Mouse (Mus musculus) CD4-positive, CD25-positive, alpha-beta regulatory T cell, adult 4 months (primary cell): Measurements from ENCODE around the gene Mbd5. TPM values are rescaled to one million over a fixed set of nuclear protein-coding genes. Genes with fewer than 3 reads are reported as not detected.
A peak's percentile ranks its signal among the peaks of the same experiment; 100 is the strongest.

Experiments
- ATAC-seq: one replicate; pipeline ENCODE4 v1.8.0; 2017
- polyA plus RNA-seq, 2 experiments: library from polyadenylated mRNA; unstranded; fragments of 100-300 nt; shearing (Covaris generic); gene quantifications; one replicate each; pipeline ENCODE4 v1.2.1; 2017

The Mbd5 gene
- polyA plus RNA-seq, 2 experiments from 2014 or later, result 25.0 to 29.3 TPM

DNA sequence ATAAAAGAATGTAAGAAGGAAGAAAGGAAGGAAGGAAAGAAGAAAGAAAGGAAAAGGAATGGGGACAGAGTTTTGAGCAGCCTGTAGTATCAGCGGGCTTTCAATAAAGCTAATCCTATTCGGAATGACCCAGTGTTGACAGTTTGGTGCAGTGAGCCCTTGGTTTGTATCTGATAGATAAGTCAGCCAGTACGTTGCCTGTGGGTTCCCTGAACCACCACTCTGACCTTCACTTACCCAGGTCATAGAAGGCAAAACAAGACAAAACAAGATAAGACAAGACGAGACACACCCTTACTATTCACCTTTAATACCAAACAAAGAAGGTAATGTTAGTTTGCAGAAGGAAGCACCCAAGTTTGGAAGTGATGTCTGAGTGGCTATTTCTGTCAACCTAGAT is 401.5 kb downstream of the Mbd5 start:
- no peak for ATAC-seq

DNA sequence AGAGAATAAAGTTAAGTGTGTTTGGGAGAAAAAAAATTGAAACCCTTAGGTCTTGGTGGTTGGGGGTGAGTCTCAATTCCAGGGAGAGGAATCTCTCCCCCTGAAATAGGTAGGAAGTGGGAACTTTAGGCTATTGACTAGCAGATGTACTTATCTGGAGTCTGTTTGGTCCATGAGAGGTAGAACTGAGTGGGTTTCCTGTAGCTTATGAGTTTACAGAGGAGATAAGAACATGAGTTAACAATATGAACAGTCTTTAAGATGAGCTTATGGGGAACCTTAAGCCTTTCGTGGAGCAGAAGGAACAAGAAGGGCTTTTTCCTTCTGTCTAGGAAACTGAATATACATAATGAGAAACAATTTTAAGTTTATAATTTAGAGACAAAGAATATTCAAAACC is 404.8 kb downstream of the Mbd5 start:
- ATAC-seq, result no peak

DNA sequence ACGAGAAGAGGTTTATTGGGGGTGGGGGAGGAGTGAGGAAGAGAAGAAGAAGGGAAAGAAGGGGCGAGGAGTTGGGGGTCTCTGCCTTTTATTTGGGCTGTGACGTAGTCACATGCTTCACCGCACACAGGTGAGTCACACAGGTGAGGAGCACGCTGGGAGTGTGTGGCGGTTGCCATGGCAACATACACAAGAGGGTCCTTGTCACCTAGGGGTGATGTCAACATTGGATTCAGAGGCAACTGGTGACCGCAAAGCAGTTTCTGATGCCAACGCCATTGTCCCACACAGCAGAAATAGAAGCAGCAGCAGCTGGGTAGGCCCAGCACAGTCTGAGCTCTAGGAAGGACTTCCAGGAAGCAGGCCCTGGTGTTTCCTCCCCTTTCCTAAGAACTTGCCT is 406.6 kb downstream of the Mbd5 start:
- no peak for ATAC-seq

DNA sequence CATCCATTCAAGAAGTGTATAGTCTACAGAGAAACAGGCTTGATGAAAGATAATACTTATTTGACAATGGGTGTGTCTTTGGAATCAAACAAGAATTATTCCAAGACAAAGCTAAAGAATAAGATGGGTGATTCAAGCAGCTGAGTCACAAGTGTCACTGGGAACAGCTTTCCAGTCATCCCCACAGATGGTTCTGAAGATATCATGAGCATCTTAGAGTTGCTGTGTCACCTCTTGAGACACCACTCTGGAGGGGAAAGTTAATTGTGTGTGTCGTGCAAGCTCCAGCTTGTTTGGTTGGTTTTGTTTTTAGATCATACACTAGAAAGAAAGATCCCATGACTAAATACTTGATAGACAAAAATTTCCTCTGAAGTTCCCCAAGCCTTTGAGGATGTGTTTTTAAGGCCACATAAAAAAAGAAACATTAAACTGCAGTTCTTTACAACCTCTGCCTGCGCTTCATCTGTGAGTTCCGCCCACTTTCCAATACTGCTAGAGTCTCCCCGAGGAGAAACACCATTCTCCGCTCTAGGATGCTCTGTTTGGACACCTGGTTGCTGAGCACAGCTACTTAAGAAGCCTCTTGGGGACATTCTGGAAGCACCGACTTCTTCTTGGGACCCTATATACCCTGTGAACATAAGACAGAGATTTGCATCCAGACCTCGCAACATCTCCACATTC is 409.0 kb downstream of the Mbd5 start:
- no peak for ATAC-seq

DNA sequence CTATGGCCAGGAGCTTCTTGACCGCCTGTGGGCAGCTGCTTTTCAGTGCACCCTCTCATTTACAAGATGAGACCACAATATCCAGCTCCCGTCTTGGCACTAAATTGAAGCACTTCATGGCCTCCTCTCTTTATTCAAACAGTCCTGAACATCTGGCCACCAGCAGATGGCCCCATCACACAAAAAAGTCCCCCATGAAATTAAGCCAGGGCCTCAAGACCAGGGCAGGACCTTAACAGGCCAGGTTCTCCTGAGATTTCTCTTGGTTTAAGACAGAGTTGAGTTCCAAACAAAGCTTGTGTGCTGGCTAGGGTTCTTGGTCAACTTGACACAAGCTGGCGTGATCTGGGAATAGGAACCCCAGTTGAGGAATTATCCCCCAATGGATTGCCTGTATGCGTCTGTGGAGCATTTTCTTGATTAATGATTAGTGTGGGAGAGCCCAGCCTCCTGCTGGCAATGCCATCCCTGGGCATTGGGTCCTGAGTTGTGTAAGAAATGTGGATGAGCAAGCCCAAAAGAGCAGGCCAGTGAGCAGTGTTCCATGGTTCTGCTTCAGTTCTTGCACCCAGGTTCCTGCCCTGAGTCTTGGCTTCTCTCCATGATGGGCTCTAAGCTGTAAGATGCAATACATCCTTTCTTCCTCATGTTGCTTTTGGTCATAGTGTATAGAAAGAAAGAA is 409.7 kb downstream of the Mbd5 start:
- peak; percentile 79 for ATAC-seq

DNA sequence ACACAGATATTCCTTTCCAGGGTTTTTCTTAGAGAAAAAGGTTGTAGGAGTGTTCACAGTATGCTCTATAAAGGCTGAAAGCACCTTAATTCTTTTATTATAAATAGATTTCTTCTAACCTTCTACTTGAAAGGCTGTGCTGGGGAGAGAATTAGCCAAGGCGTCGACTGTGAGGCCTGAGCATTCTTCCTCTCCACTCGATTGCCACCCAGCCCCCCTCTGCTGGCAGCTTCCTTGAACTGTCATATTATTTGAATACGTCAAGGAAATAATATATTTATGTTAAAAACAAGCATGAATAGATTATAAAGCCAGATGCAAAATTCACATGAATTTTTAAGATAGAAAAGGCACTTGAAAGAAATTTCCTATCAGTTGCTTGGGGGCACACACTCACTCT is 410.4 kb downstream of the Mbd5 start:
- no peak for ATAC-seq

DNA sequence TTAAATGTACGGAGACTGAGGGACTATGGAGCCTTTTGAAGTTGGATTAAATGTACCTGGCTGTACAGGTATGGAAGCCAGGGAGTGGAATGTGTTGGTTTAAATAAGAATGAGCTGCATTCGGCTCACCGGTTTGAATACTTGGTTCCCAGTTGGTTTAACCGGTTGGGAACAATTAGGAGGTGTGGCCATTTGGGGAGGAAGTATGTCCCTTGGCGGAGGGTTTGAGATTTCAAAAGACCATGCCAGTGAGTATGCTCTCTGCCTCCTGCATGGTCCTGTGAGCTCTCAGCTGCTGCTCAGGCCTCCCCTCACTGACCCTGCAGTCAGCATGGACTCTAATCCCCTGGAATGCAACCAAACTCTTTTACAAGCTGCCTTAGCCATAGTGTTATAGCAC is 415.2 kb downstream of the Mbd5 start:
- no peak for ATAC-seq

DNA sequence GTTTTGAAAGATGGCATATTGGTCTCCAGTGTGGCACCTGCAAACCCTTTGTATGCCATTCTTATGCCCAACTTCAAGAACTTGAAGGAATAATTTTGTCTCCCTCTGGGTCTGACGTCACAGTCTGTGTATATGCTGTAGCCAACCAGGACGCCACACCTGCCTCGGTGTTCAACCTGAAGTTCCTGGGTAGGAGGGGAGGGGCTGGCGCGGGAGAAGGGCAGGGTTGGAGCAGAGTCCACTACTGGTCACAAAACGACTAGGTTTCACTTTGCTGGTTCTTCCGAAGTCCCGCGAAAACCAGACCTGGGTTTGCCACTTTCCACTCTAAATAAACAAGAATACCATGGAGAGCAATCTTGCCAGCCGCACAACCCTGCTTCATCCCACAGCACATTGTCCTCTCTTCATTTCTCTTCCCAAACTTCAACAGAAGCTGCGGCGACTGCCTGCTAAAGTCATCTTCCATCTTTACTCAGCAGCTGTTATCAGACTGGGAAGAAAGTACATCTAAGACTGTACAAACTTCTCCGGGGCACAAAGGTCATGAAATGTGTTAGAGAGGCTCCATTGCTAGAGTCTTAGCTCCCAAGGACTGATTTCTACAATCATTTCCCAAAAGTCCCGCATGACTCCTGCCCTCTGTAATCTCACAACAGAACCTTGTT is 417.7 kb downstream of the Mbd5 start:
- ATAC-seq, result no peak

DNA sequence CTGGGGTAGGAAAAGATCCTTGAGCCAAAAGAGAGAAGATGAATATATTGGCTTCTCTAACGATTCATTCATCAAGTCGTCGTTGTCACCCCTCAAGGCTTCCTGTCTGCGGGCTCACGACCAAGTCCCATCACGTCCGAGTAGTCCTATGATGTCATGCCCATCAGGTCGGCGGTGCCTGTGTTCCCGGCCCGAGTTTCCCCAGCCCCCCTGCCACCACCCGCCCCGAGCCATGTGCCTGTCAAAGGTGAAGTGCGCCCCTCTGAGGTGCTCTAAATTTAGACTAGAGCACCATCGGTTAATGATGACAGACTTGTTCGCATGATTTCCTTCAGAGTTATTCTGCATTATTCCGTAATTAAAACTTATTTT is 418.2 kb downstream of the Mbd5 start:
- no peak for ATAC-seq

DNA sequence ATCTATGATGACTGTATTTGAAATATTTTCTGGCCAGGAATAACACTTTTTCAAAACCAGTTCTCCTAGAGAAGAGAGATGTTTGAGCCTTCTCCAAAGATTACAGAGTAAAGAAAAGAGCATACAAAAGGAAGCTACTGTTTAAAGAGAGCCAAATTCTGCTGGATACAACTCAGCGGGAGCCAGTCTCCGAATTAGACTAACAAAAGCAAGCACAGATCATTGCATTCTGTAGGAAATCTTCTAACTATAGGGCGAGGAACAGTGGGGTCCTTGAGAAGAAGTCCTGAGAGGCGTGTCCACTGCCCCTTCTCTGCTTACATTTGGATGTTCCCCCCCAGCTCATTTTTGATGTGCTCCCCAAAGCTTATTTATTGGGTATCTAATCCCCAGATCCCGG is 422.3 kb downstream of the Mbd5 start:
- ATAC-seq, result no peak

DNA sequence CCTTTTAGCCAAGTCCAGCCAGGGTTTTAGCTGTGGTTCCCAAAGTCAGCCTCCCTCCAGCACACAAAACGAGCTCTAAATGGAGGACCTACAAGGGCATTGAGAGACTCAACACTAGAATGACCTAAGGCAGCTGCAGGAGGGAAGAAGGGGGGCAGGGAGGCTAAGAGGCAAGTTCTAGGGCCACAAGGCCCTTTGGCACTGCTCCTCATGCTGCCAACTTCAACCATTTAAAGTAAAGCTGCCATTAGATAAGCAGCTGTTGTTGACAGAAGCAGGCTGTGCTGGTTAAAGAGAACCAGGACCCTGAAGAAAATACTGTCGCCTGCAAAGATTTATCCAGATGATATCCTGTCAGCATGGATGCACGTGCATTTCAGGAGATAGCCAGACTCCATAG is 423.3 kb downstream of the Mbd5 start:
- ATAC-seq, result no peak

Other genes with a start within 250 kb of the Mbd5 start
- 1 to 10 TPM; 1.4 to 1.8 TPM for gene Acvr2a, start 135.4 kb upstream of the Mbd5 start, polyA plus RNA-seq
- 100 to 1,000 TPM in 1 of 2 experiments, 10 to 100 TPM in 1; 98.5 to 124 TPM for gene Orc4, start 769 bp downstream of the Mbd5 start, polyA plus RNA-seq